Mouse (Mus musculus) CH12.LX (cell line): ENCODE measurements around the gene F2rl3. TPM values are rescaled to one million over a fixed set of nuclear protein-coding genes. Genes with fewer than 3 reads are reported as not detected.

Source experiments
- DNase-seq: peaks from one replicate; pipeline ENCODE4 v3.0.0-alpha.2; 2013; ENCODE audit errors: extremely low read depth
- H3K27ac ChIP-seq: 2 replicates; pipeline ENCODE4 v1.5.1; 2012; ENCODE audit warnings: low read depth, mild to moderate bottlenecking, control low read depth, moderate library complexity; ENCODE audit not compliant: insufficient read depth
- H3K27me3 ChIP-seq: replicated peaks from 2 replicates; pipeline ENCODE3; 2012; ENCODE audit warnings: inconsistent platforms
- H3K36me3 ChIP-seq, 2 experiments: replicated peaks in 1 of 2; 2 replicates each; pipeline versions ENCODE3 to v1.6.1; 2012; ENCODE audit warnings: inconsistent platforms in 1 of 2, low read length in 1 of 2, mild to moderate bottlenecking in 1 of 2, mixed read lengths in 1 of 2, moderate library complexity in 1 of 2; ENCODE audit not compliant: control insufficient read depth in 1 of 2, insufficient read depth in 1 of 2
- H3K4me1 ChIP-seq, 2 experiments: 2 replicates each; pipeline ENCODE4 v1.6.1; 2012; ENCODE audit warnings: inconsistent platforms in 1 of 2, moderate library complexity in 1 of 2; ENCODE audit not compliant: insufficient read depth in 2 of 2, control insufficient read depth in 1 of 2
- H3K4me2 ChIP-seq: 2 replicates; pipeline ENCODE4 v1.6.1; 2012; ENCODE audit warnings: low read depth, mild to moderate bottlenecking, control low read depth; ENCODE audit not compliant: poor library complexity, insufficient read depth, severe bottlenecking
- H3K4me3 ChIP-seq, 3 experiments: fragments of 150-350 bp in 1 of 3; sonication (generic) in 1 of 3; replicated peaks in 1 of 3; 2 replicates each; pipeline versions ENCODE3 to v1.5.1; 2011 to 2012; ENCODE audit warnings: low read depth in 2 of 3, low read length in 2 of 3, mild to moderate bottlenecking in 2 of 3, moderate library complexity in 2 of 3, control low read depth in 1 of 3, improper control_type of control experiment in 1 of 3, inconsistent platforms in 1 of 3, mixed read lengths in 1 of 3; ENCODE audit not compliant: poor library complexity in 1 of 3
- H3K79me2 ChIP-seq: replicated peaks from 2 replicates; pipeline ENCODE4 v1.6.1; 2012; ENCODE audit warnings: mild to moderate bottlenecking, moderate library complexity; ENCODE audit not compliant: control insufficient read depth, poor library complexity, insufficient read depth, severe bottlenecking; ENCODE audit errors: extremely low read depth
- H3K9ac ChIP-seq: 2 replicates; pipeline ENCODE4 v1.6.1; 2012; ENCODE audit warnings: low read depth, mild to moderate bottlenecking, control low read depth, moderate library complexity; ENCODE audit not compliant: insufficient read depth
- H3K9me3 ChIP-seq: replicated peaks from 2 replicates; pipeline ENCODE3; 2012; ENCODE audit warnings: low read length, inconsistent platforms, mixed read lengths
- BHLHE40 ChIP-seq: IDR thresholded peaks from 2 replicates; pipeline ENCODE4 v1.6.1; 2011; ENCODE audit warnings: mild to moderate bottlenecking, low read depth, low read length, improper control_type of control experiment
- CHD2 ChIP-seq: IDR thresholded peaks from 2 replicates; pipeline ENCODE4 v1.6.1; 2011; ENCODE audit warnings: low read length, improper control_type of control experiment
- CTCF ChIP-seq, 2 experiments: IDR thresholded peaks in 1 of 2; conservative IDR thresholded peaks in 1 of 2; 2 replicates each; pipeline ENCODE4 v1.5.1; 2011 to 2012; ENCODE audit warnings: low read depth in 2 of 2, low read length in 2 of 2, improper control_type of control experiment in 1 of 2, inconsistent platforms in 1 of 2, mild to moderate bottlenecking in 1 of 2, moderate library complexity in 1 of 2
- ELF1 ChIP-seq: IDR thresholded peaks from 2 replicates; pipeline ENCODE4 v1.6.1; 2014; ENCODE audit warnings: low read depth, mild to moderate bottlenecking, inconsistent platforms, low read length, improper control_type of control experiment
- EP300 ChIP-seq: IDR thresholded peaks from 2 replicates; pipeline ENCODE4 v1.6.1; 2011; ENCODE audit warnings: low read length, improper control_type of control experiment
- ETS1 ChIP-seq: conservative IDR thresholded peaks from 2 replicates; pipeline ENCODE4 v1.6.1; 2012; ENCODE audit warnings: low read depth, mild to moderate bottlenecking, inconsistent platforms, low read length, improper control_type of control experiment, moderate library complexity
- GABPA ChIP-seq: IDR thresholded peaks from 2 replicates; pipeline ENCODE4 v1.6.1; 2012; ENCODE audit warnings: low read depth, low read length, improper control_type of control experiment, inconsistent platforms; ENCODE audit not compliant: insufficient replicate concordance
- IRF4 ChIP-seq: IDR thresholded peaks from 2 replicates; pipeline ENCODE4 v1.6.1; 2014; ENCODE audit warnings: low read depth, mild to moderate bottlenecking, inconsistent platforms, low read length, improper control_type of control experiment
- JUN ChIP-seq: IDR thresholded peaks from 2 replicates; pipeline ENCODE4 v1.6.1; 2011; ENCODE audit warnings: low read depth, mild to moderate bottlenecking, low read length, improper control_type of control experiment, moderate library complexity; ENCODE audit not compliant: insufficient read depth
- JUND ChIP-seq: conservative IDR thresholded peaks from 2 replicates; pipeline ENCODE4 v1.6.1; 2011; ENCODE audit warnings: low read depth, low read length, improper control_type of control experiment
- MAX ChIP-seq: IDR thresholded peaks from 2 replicates; pipeline ENCODE4 v1.6.1; 2011; ENCODE audit warnings: low read length, improper control_type of control experiment
- MXI1 ChIP-seq: IDR thresholded peaks from 2 replicates; pipeline ENCODE4 v1.6.1; 2011; ENCODE audit warnings: mild to moderate bottlenecking, low read depth, low read length, improper control_type of control experiment
- MYC ChIP-seq: IDR thresholded peaks from 2 replicates; pipeline ENCODE4 v1.6.1; 2011; ENCODE audit warnings: low read depth, mild to moderate bottlenecking, improper control_type of control experiment, low read length
- NELFE ChIP-seq: IDR thresholded peaks from 2 replicates; pipeline ENCODE4 v1.6.1; 2011; ENCODE audit warnings: low read depth, low read length, improper control_type of control experiment
- NRF1 ChIP-seq: IDR thresholded peaks from 2 replicates; pipeline ENCODE4 v1.6.1; 2014; ENCODE audit warnings: low read depth, mild to moderate bottlenecking, inconsistent platforms, low read length, improper control_type of control experiment, moderate library complexity
- PAX5 ChIP-seq: IDR thresholded peaks from 2 replicates; pipeline ENCODE4 v1.6.1; 2012; ENCODE audit warnings: low read length, inconsistent platforms, mixed read lengths
- POLR2A ChIP-seq: IDR thresholded peaks from 2 replicates; pipeline ENCODE4 v1.6.1; 2011; ENCODE audit warnings: low read depth, mild to moderate bottlenecking, improper control_type of control experiment, low read length
- POLR2AphosphoS2 ChIP-seq: IDR thresholded peaks from 2 replicates; pipeline ENCODE4 v1.6.1; 2011; ENCODE audit warnings: low read depth, low read length, improper control_type of control experiment
- RAD21 ChIP-seq: IDR thresholded peaks from 2 replicates; pipeline ENCODE4 v1.6.1; 2011; ENCODE audit warnings: low read depth, mild to moderate bottlenecking, low read length, improper control_type of control experiment, moderate library complexity
- RCOR1 ChIP-seq: conservative IDR thresholded peaks from 2 replicates; pipeline ENCODE4 v1.6.1; 2012; ENCODE audit warnings: low read depth, mild to moderate bottlenecking, inconsistent platforms, low read length, improper control_type of control experiment
- TCF12 ChIP-seq: IDR thresholded peaks from 2 replicates; pipeline ENCODE4 v1.6.1; 2014; ENCODE audit warnings: low read depth, mild to moderate bottlenecking, inconsistent platforms, low read length, improper control_type of control experiment
- UBTF ChIP-seq: IDR thresholded peaks from 2 replicates; pipeline ENCODE4 v1.6.1; 2012; ENCODE audit warnings: low read depth, mild to moderate bottlenecking, inconsistent platforms, low read length, improper control_type of control experiment, moderate library complexity
- USF2 ChIP-seq: conservative IDR thresholded peaks from 2 replicates; pipeline ENCODE4 v1.6.1; 2011; ENCODE audit warnings: low read depth, low read length, improper control_type of control experiment
- ZMIZ1 ChIP-seq: IDR thresholded peaks from 2 replicates; pipeline ENCODE4 v1.6.1; 2012; ENCODE audit warnings: low read depth, mild to moderate bottlenecking, inconsistent platforms, low read length, improper control_type of control experiment
- ZNF384 ChIP-seq: IDR thresholded peaks from 2 replicates; pipeline ENCODE4 v1.6.1; 2012; ENCODE audit warnings: low read depth, low read length, improper control_type of control experiment, inconsistent platforms
- dilution Hi-C: fragments of 300-500 bp; cut with MboI; formaldehyde crosslinking; loops from 2 replicates; pipeline ENCODE4 v1.14.3; 2020; ENCODE audit warnings: low sequenced_read_pairs; ENCODE audit not compliant: extremely low pct_unique_long_range_greater_than_20kb, extremely low pct_ligation_motif_present
- in situ Hi-C: fragments of 300-500 bp; cut with MboI; formaldehyde crosslinking; loops from 3 replicates; pipeline ENCODE4 v1.14.3; 2019; ENCODE audit warnings: low sequenced_read_pairs, low pct_ligation_motif_present, low pct_unique_long_range_greater_than_20kb, mixed read lengths
- polyA plus RNA-seq: library from polyadenylated mRNA; unstranded; fragments of >175 nt; gene quantifications from 2 replicates; pipeline ENCODE4 v1.2.1, GENCODE M21; 2012; ENCODE audit warnings: low read depth; ENCODE audit not compliant: insufficient read length
- total RNA-seq, 2 experiments: library from RNA; depleted of rRNA; stranded (reverse); fragments of 300-350 nt in 1 of 2; fragments of >200 nt in 1 of 2; gene quantifications; 2 replicates each; pipeline ENCODE4 v1.2.3; 2012 to 2014

Gene F2rl3
- total and polyA plus RNA-seq, 3 experiments = 0.21 to 0.32 TPM; not detected in 1

GRCm38 (mm10) chr8:72753165-72753564, 8.5 kb upstream of the F2rl3 start:
- H3K27me3 ChIP-seq = no peaks in the 10 kb centered on the region
- no peak overlapping the region for H3K9ac ChIP-seq
- H3K79me2 ChIP-seq = no peaks in the 10 kb centered on the region
- H3K4me1 ChIP-seq = 0 out of 4 replicates have a peak, but pooled peaks cover 0 to 4% of the 10 kb centered on the region in 2 experiments
- no peak for DNase-seq
- H3K4me3 ChIP-seq = no peak overlapping the region
- TF ChIP-seq CHD2 (no peak), TCF12 (no peak), EP300 (no peak), RAD21 (no peak), MYC (no peak), ZNF384 (no peak), MXI1 (no peak), RCOR1 (no peak), UBTF (no peak), BHLHE40 (no peak), MAX (no peak), ELF1 (no peak), CTCF (conservative IDR thresholded peaks at IDR 0.05 in 1 of 2, IDR thresholded peaks at IDR 0.05 in 1 of 2; ENCODE audit: low read depth in 2 of 2, low read length in 2 of 2) (no peak), ZMIZ1 (no peak), JUN (no peak), IRF4 (no peak), JUND (no peak), GABPA (no peak), USF2 (no peak), ETS1 (no peak)
- in situ Hi-C loops (no loop called here), dilution Hi-C loops (no loop called here)
- no peak overlapping the region for H3K27ac ChIP-seq
- H3K4me2 ChIP-seq = no peak overlapping the region
- H3K36me3 ChIP-seq = peaks cover 84 to 92% of the 10 kb centered on the region in 2 experiments
- no peaks in the 10 kb centered on the region for H3K9me3 ChIP-seq

GRCm38 (mm10) chr8:72753781-72754180, 7.9 kb upstream of the F2rl3 start:
- H3K4me1 ChIP-seq = 0 out of 4 replicates have a peak, but pooled peaks cover 0 to 4% of the 10 kb centered on the region in 2 experiments
- no peak overlapping the region for H3K4me3 ChIP-seq
- H3K79me2 ChIP-seq = no peaks in the 10 kb centered on the region
- H3K4me2 ChIP-seq = no peak overlapping the region
- no peak overlapping the region for H3K9ac ChIP-seq
- no peaks in the 10 kb centered on the region for H3K9me3 ChIP-seq
- in situ Hi-C loops = no loop called here
- no peak for DNase-seq
- H3K27ac ChIP-seq = no peak overlapping the region
- peaks cover 77 to 91% of the 10 kb centered on the region in 2 experiments for H3K36me3 ChIP-seq
- H3K27me3 ChIP-seq = no peaks in the 10 kb centered on the region
- TF ChIP-seq GABPA = no peak
- TF ChIP-seq NELFE = no peak
- no peak for TF ChIP-seq NRF1
- TF ChIP-seq UBTF = no peak
- no peak for TF ChIP-seq MYC
- TF ChIP-seq ZNF384 = no peak
- no peak for TF ChIP-seq POLR2A
- no peak for TF ChIP-seq PAX5
- TF ChIP-seq BHLHE40 = no peak
- TF ChIP-seq MAX = no peak
- TF ChIP-seq POLR2AphosphoS2 = no peak
- dilution Hi-C loops = no loop called here
